Comparison of ENCODE assay signal across 38 mouse cellular contexts in genomic region chr3:59934621-59935020, GRCm38 (mm10). TPM values are rescaled to one million over a fixed set of nuclear protein-coding genes. Genes with fewer than 3 reads are reported as not detected.
"Had no signal": no experiment of that assay in that cellular context is flagged by ENCODE, and none has a peak within 500 bp of the region (broad histone marks: within the 10 kb centered on the region; RNA-seq: fewer than 3 reads in every experiment).

No protein-coding gene starts in this region.

- H3K4me1 ChIP-seq: limb, embryonic 10.5 days; limb, embryonic 12.5 days; limb, embryonic 13.5 days; limb, embryonic 15.5 days; liver, embryonic 12.5 days; liver, embryonic 13.5 days; liver, embryonic 15.5 days; lung, embryonic 15.5 days; megakaryocyte, embryonic 14.5 days; midbrain, embryonic 10.5 days; midbrain, embryonic 12.5 days; midbrain, embryonic 13.5 days; midbrain, embryonic 15.5 days; neural tube, embryonic 12.5 days had no signal

- H3K27me3 ChIP-seq: limb, embryonic 12.5 days; limb, embryonic 13.5 days; limb, embryonic 15.5 days; liver, embryonic 12.5 days; liver, embryonic 13.5 days; liver, embryonic 15.5 days; lung, embryonic 15.5 days; megakaryocyte, embryonic 14.5 days; midbrain, embryonic 12.5 days; midbrain, embryonic 13.5 days; midbrain, embryonic 15.5 days; neural tube, embryonic 12.5 days had no signal

- H3K9ac ChIP-seq: limb, embryonic 12.5 days; limb, embryonic 13.5 days; limb, embryonic 15.5 days; liver, embryonic 12.5 days; liver, embryonic 13.5 days; liver, embryonic 14.5 days; liver, embryonic 15.5 days; liver, postnatal 0 days; lung, embryonic 14.5 days; lung, embryonic 15.5 days; midbrain, embryonic 12.5 days; midbrain, embryonic 13.5 days; midbrain, embryonic 15.5 days; neural tube, embryonic 12.5 days had no signal

- H3K27ac ChIP-seq: limb, embryonic 10.5 days; limb, embryonic 12.5 days; limb, embryonic 13.5 days; limb, embryonic 15.5 days; liver, embryonic 12.5 days; liver, embryonic 13.5 days; liver, embryonic 14.5 days; liver, embryonic 15.5 days; lung, embryonic 15.5 days; macrophage; midbrain, embryonic 10.5 days; midbrain, embryonic 12.5 days; midbrain, embryonic 13.5 days; midbrain, embryonic 15.5 days; neural tube, embryonic 12.5 days had no signal

- DNase-seq: left cerebral cortex, postnatal 4 days; liver; liver, embryonic 13.5 days; liver, postnatal 0 days; lung, adult 18-20 months; lung, adult 2 months; lung, embryonic 14.5 days; lung, postnatal 10 days; lung, postnatal 14 days; lung, postnatal 36 days; lung, postnatal 4 days; midbrain, embryonic 14.5 days had no signal

- H3K36me3 ChIP-seq: limb, embryonic 10.5 days; limb, embryonic 12.5 days; limb, embryonic 13.5 days; limb, embryonic 15.5 days; liver, embryonic 12.5 days; liver, embryonic 13.5 days; liver, embryonic 15.5 days; lung, embryonic 15.5 days; midbrain, embryonic 10.5 days; midbrain, embryonic 12.5 days; midbrain, embryonic 13.5 days; midbrain, embryonic 15.5 days; neural tube, embryonic 12.5 days had no signal

- H3K4me2 ChIP-seq: limb, embryonic 12.5 days; limb, embryonic 13.5 days; limb, embryonic 15.5 days; liver, embryonic 11.5 days; liver, embryonic 12.5 days; liver, embryonic 13.5 days; liver, embryonic 15.5 days; lung, embryonic 14.5 days; lung, embryonic 15.5 days; midbrain, embryonic 11.5 days; midbrain, embryonic 12.5 days; midbrain, embryonic 13.5 days; midbrain, embryonic 15.5 days; neural tube, embryonic 12.5 days had no signal

- H3K9me3 ChIP-seq: limb, embryonic 10.5 days; limb, embryonic 12.5 days; limb, embryonic 13.5 days; limb, embryonic 15.5 days; liver, embryonic 12.5 days; liver, embryonic 13.5 days; liver, embryonic 15.5 days; lung, embryonic 15.5 days; megakaryocyte, embryonic 14.5 days; midbrain, embryonic 10.5 days; midbrain, embryonic 12.5 days; midbrain, embryonic 13.5 days; midbrain, embryonic 15.5 days; neural tube, embryonic 12.5 days had no signal

- ATAC-seq: liver, embryonic 12.5 days; liver, postnatal 0 days; lung, postnatal 0 days; midbrain, embryonic 13.5 days; midbrain, embryonic 15.5 days; midbrain, embryonic 16.5 days had no signal

- H3K4me3 ChIP-seq: limb, embryonic 10.5 days; limb, embryonic 12.5 days; limb, embryonic 13.5 days; limb, embryonic 15.5 days; liver, embryonic 12.5 days; liver, embryonic 13.5 days; liver, embryonic 15.5 days; lung, embryonic 15.5 days; megakaryocyte, embryonic 14.5 days; midbrain, embryonic 10.5 days; midbrain, embryonic 12.5 days; midbrain, embryonic 13.5 days; midbrain, embryonic 15.5 days; myocyte; neural tube, embryonic 12.5 days had no signal

RNA-seq across cellular contexts. Expression of gene C130079G13Rik, which starts 9.6 kb away (rescaled TPM):
- polyA plus RNA-seq: limb, embryonic 10.5 days; limb, embryonic 11.5 days; limb, embryonic 12.5 days; limb, embryonic 13.5 days; liver, adult 2 months; liver, embryonic 11.5 days; liver, embryonic 12.5 days; liver, embryonic 13.5 days; liver, embryonic 14.5 days; liver, embryonic 15.5 days; liver, embryonic 16.5 days; liver, postnatal 0 days; lung, embryonic 14.5 days; lung, embryonic 15.5 days; lung, embryonic 16.5 days; lung, postnatal 0 days; macrophage; midbrain, embryonic 10.5 days; midbrain, embryonic 11.5 days; midbrain, embryonic 12.5 days; midbrain, embryonic 13.5 days; midbrain, embryonic 14.5 days; midbrain, embryonic 15.5 days; midbrain, embryonic 16.5 days; midbrain, postnatal 0 days; myocyte; neural tube, embryonic 11.5 days; neural tube, embryonic 12.5 days had no signal
